Mouse (Mus musculus) midbrain, embryonic 16.5 days (tissue): ENCODE results near the gene Mypop. TPM values are rescaled to one million over a fixed set of nuclear protein-coding genes. Genes with fewer than 3 reads are reported as not detected.

Source experiments
- ATAC-seq: fragments of 200-750 bp; cut with Nextera tagmentation; 2 replicates; pipeline ENCODE4 v1.8.0; 2017; ENCODE audit warnings: moderate TSS enrichment
- H3K27ac ChIP-seq: fragments of 300-500 bp; sonication (generic); 2 replicates; pipeline ENCODE4 v1.5.1; 2014; ENCODE audit warnings: mild to moderate bottlenecking, low read length, mixed read lengths
- H3K27me3 ChIP-seq: fragments of 300-500 bp; sonication (generic); 2 replicates; pipeline ENCODE4 v1.6.1; 2014; ENCODE audit warnings: low read depth, low read length, mixed read lengths; ENCODE audit not compliant: control insufficient read depth, insufficient read depth
- H3K36me3 ChIP-seq: fragments of 300-500 bp; sonication (generic); 2 replicates; pipeline ENCODE4 v1.6.1; 2014; ENCODE audit warnings: mild to moderate bottlenecking, low read length, moderate library complexity, mixed read lengths; ENCODE audit not compliant: control insufficient read depth, insufficient read depth
- H3K4me1 ChIP-seq: fragments of 300-500 bp; sonication (generic); 2 replicates; pipeline ENCODE4 v1.6.1; 2014; ENCODE audit warnings: mild to moderate bottlenecking, low read length, mixed read lengths; ENCODE audit not compliant: control insufficient read depth, insufficient read depth
- H3K4me2 ChIP-seq: fragments of 300-500 bp; sonication (generic); 2 replicates; pipeline ENCODE4 v1.6.1; 2014; ENCODE audit warnings: mild to moderate bottlenecking, low read length, mixed read lengths
- H3K4me3 ChIP-seq: fragments of 300-500 bp; sonication (generic); 2 replicates; pipeline ENCODE4 v1.5.1; 2014; ENCODE audit warnings: low read depth, mild to moderate bottlenecking, low read length, moderate library complexity, mixed read lengths
- H3K9ac ChIP-seq: fragments of 300-500 bp; sonication (generic); 2 replicates; pipeline ENCODE4 v1.6.1; 2014; ENCODE audit warnings: low read depth, low read length, mixed read lengths
- H3K9me3 ChIP-seq: fragments of 300-500 bp; sonication (generic); replicated peaks from 2 replicates; pipeline ENCODE4 v1.6.1; 2014; ENCODE audit warnings: mild to moderate bottlenecking, low read length, mixed read lengths; ENCODE audit not compliant: control insufficient read depth, poor library complexity, severe bottlenecking
- WGBS: fragments of 180-500 bp; shearing (Covaris S2); extraction: QIAGEN DNeasy Blood & Tissue Kit; methylation state at CpG from one replicate; pipeline ENCODE4 v1.1.7; 2014; 5-methylcytosine and 5-hydroxymethylcytosine counted together
- polyA plus RNA-seq: library from polyadenylated mRNA; unstranded; fragments of >200 nt; fragmentation: Nextera tagmentation; extraction: Ambion mirVana; gene quantifications from 2 replicates; pipeline ENCODE4 v1.2.1, GENCODE M21; 2015

Mypop gene
- polyA plus RNA-seq, 1 experiment from 2014 or later, result 5.1 TPM

GRCm38 (mm10) chr7:18958384-18958766, 32.7 kb upstream of the Mypop start:
- H3K4me3 ChIP-seq, result peak overlapping the region; percentile 28
- peak overlapping the region; percentile 50 for H3K4me2 ChIP-seq
- no peaks in the 10 kb centered on the region for H3K9me3 ChIP-seq
- WGBS, result 10% methylated on average over 20 of the region's 21 CpGs
- peaks cover 34% of the 10 kb centered on the region for H3K4me1 ChIP-seq
- peaks cover 11% of the 10 kb centered on the region; the same call in 1 of the 2 replicates for H3K36me3 ChIP-seq
- H3K9ac ChIP-seq, result peak overlapping the region; percentile 56
- peak overlapping the region; percentile 38 for H3K27ac ChIP-seq
- ATAC-seq, result no peak
- H3K27me3 ChIP-seq, result no peaks in the 10 kb centered on the region

GRCm38 (mm10) chr7:18959446-18959845, 31.6 kb upstream of the Mypop start:
- Histone ChIP-seq H3K4me2 (no peak overlapping the region), H3K27me3 (no peaks in the 10 kb centered on the region), H3K9ac (no peak overlapping the region), H3K4me1 (peaks cover 35% of the 10 kb centered on the region), H3K27ac (0 out of 2 replicates have a peak overlapping the region, but pooled peaks have one; percentile 18), H3K36me3 (peaks cover 11% of the 10 kb centered on the region; the same call in 1 of the 2 replicates), H3K9me3 (no peaks in the 10 kb centered on the region), H3K4me3 (no peak overlapping the region)
- no peak for ATAC-seq
- WGBS, result 65% methylated on average over 8 of the region's 8 CpGs

- WGBS, result 4% methylated on average over 17 of the region's 17 CpGs
- H3K9me3 ChIP-seq, result no peaks in the 10 kb centered on the region
- H3K27ac ChIP-seq, result no peak overlapping the region; the same call in 1 of the 2 replicates
- H3K4me2 ChIP-seq, result peak overlapping the region; percentile 44
- H3K9ac ChIP-seq, result peak overlapping the region; percentile 56
- peaks cover 34% of the 10 kb centered on the region for H3K4me1 ChIP-seq
- H3K4me3 ChIP-seq, result no peak overlapping the region
- H3K36me3 ChIP-seq, result peaks cover 11% of the 10 kb centered on the region; the same call in 1 of the 2 replicates
- no peaks in the 10 kb centered on the region for H3K27me3 ChIP-seq
- no peak for ATAC-seq
Measured at GRCm38 (mm10) chr7:18962171-18962792, 28.8 kb upstream of the Mypop start.

GRCm38 (mm10) chr7:18962795-18963194, 28.2 kb upstream of the Mypop start:
- H3K9me3 ChIP-seq, result no peaks in the 10 kb centered on the region
- H3K36me3 ChIP-seq, result peaks cover 8% of the 10 kb centered on the region; the same call in 1 of the 2 replicates
- no peak overlapping the region; the same call in 1 of the 2 replicates for H3K27ac ChIP-seq
- peak overlapping the region; percentile 44 for H3K4me2 ChIP-seq
- WGBS, result 3% methylated on average over 18 of the region's 20 CpGs
- no peak overlapping the region for H3K4me3 ChIP-seq
- H3K4me1 ChIP-seq, result peaks cover 29% of the 10 kb centered on the region
- no peaks in the 10 kb centered on the region for H3K27me3 ChIP-seq
- H3K9ac ChIP-seq, result peak overlapping the region; percentile 56
- no peak for ATAC-seq

- WGBS, result 3% methylated on average over 19 of the region's 19 CpGs
Measured at GRCm38 (mm10) chr7:18963294-18963843, 27.7 kb upstream of the Mypop start.

GRCm38 (mm10) chr7:18965312-18965711, 25.7 kb upstream of the Mypop start:
- no peak overlapping the region for H3K27ac ChIP-seq

More at GRCm38 (mm10) chr7:18963294-18963843, 27.7 kb upstream of the Mypop start:
- H3K4me3 ChIP-seq, result no peak overlapping the region
- peaks cover 23% of the 10 kb centered on the region for H3K4me1 ChIP-seq
- peaks cover 3% of the 10 kb centered on the region; the same call in 1 of the 2 replicates for H3K36me3 ChIP-seq
- peak overlapping the region; percentile 44; the same call in 1 of the 2 replicates for H3K4me2 ChIP-seq
- H3K9ac ChIP-seq, result no peak overlapping the region
- ATAC-seq, result no peak
- no peaks in the 10 kb centered on the region for H3K9me3 ChIP-seq
- H3K27ac ChIP-seq, result no peak overlapping the region
- no peaks in the 10 kb centered on the region for H3K27me3 ChIP-seq

GRCm38 (mm10) chr7:18967603-18968002, 23.4 kb upstream of the Mypop start:
- H3K27ac ChIP-seq, result no peak overlapping the region
- H3K4me2 ChIP-seq, result no peak overlapping the region
- H3K36me3 ChIP-seq, result no peaks in the 10 kb centered on the region
- no peak overlapping the region for H3K9ac ChIP-seq
- H3K27me3 ChIP-seq, result no peaks in the 10 kb centered on the region
- no peaks in the 10 kb centered on the region for H3K9me3 ChIP-seq
- peaks cover 7% of the 10 kb centered on the region for H3K4me1 ChIP-seq
- ATAC-seq, result peak; percentile 30
- H3K4me3 ChIP-seq, result no peak overlapping the region
- WGBS, result 15% methylated on average over 8 of the region's 8 CpGs

More at GRCm38 (mm10) chr7:18965312-18965711, 25.7 kb upstream of the Mypop start:
- no peak overlapping the region for H3K4me3 ChIP-seq
- no peaks in the 10 kb centered on the region for H3K27me3 ChIP-seq
- peaks cover 20% of the 10 kb centered on the region for H3K4me1 ChIP-seq
- H3K9me3 ChIP-seq, result no peaks in the 10 kb centered on the region
- no peak overlapping the region for H3K4me2 ChIP-seq
- H3K9ac ChIP-seq, result no peak overlapping the region
- H3K36me3 ChIP-seq, result no peaks in the 10 kb centered on the region
- ATAC-seq, result no peak
- WGBS, result 88% methylated on average over 5 of the region's 5 CpGs

- H3K4me3 ChIP-seq, result no peak overlapping the region
- H3K9me3 ChIP-seq, result no peaks in the 10 kb centered on the region
- H3K9ac ChIP-seq, result no peak overlapping the region
- no peaks in the 10 kb centered on the region; the same call in 1 of the 2 replicates for H3K4me1 ChIP-seq
- H3K36me3 ChIP-seq, result no peaks in the 10 kb centered on the region
- no peak for ATAC-seq
- WGBS, result 87% methylated on average over 3 of the region's 3 CpGs
- H3K27ac ChIP-seq, result no peak overlapping the region
- H3K4me2 ChIP-seq, result no peak overlapping the region
- no peaks in the 10 kb centered on the region for H3K27me3 ChIP-seq
Measured at GRCm38 (mm10) chr7:18970956-18971355, 20.1 kb upstream of the Mypop start.

GRCm38 (mm10) chr7:18978381-18978780, 12.7 kb upstream of the Mypop start:
- no peaks in the 10 kb centered on the region for H3K4me1 ChIP-seq
- H3K4me2 ChIP-seq, result no peak overlapping the region
- H3K4me3 ChIP-seq, result no peak overlapping the region
- H3K27ac ChIP-seq, result no peak overlapping the region
- no peak for ATAC-seq
- WGBS, result 89% methylated on average over 9 of the region's 9 CpGs
- no peak overlapping the region for H3K9ac ChIP-seq
- no peaks in the 10 kb centered on the region for H3K36me3 ChIP-seq
- H3K27me3 ChIP-seq, result no peaks in the 10 kb centered on the region
- no peaks in the 10 kb centered on the region for H3K9me3 ChIP-seq
